Mouse (Mus musculus) CH12.LX (cell line): ENCODE measurements around the gene Ablim1. TPM values are rescaled to one million over a fixed set of nuclear protein-coding genes. Genes with fewer than 3 reads are reported as not detected.

Source experiments
- DNase-seq: peaks from one replicate; pipeline ENCODE4 v3.0.0-alpha.2; 2013; ENCODE audit errors: extremely low read depth
- H3K27ac ChIP-seq: 2 replicates; pipeline ENCODE4 v1.5.1; 2012; ENCODE audit warnings: low read depth, mild to moderate bottlenecking, control low read depth, moderate library complexity; ENCODE audit not compliant: insufficient read depth
- H3K27me3 ChIP-seq: replicated peaks from 2 replicates; pipeline ENCODE3; 2012; ENCODE audit warnings: inconsistent platforms
- H3K36me3 ChIP-seq, 2 experiments: replicated peaks in 1 of 2; 2 replicates each; pipeline versions ENCODE3 to v1.6.1; 2012; ENCODE audit warnings: inconsistent platforms in 1 of 2, low read length in 1 of 2, mild to moderate bottlenecking in 1 of 2, mixed read lengths in 1 of 2, moderate library complexity in 1 of 2; ENCODE audit not compliant: control insufficient read depth in 1 of 2, insufficient read depth in 1 of 2
- H3K4me1 ChIP-seq, 2 experiments: 2 replicates each; pipeline ENCODE4 v1.6.1; 2012; ENCODE audit warnings: inconsistent platforms in 1 of 2, moderate library complexity in 1 of 2; ENCODE audit not compliant: insufficient read depth in 2 of 2, control insufficient read depth in 1 of 2
- H3K4me2 ChIP-seq: 2 replicates; pipeline ENCODE4 v1.6.1; 2012; ENCODE audit warnings: low read depth, mild to moderate bottlenecking, control low read depth; ENCODE audit not compliant: poor library complexity, insufficient read depth, severe bottlenecking
- H3K4me3 ChIP-seq, 3 experiments: fragments of 150-350 bp in 1 of 3; sonication (generic) in 1 of 3; replicated peaks in 1 of 3; 2 replicates each; pipeline versions ENCODE3 to v1.5.1; 2011 to 2012; ENCODE audit warnings: low read depth in 2 of 3, low read length in 2 of 3, mild to moderate bottlenecking in 2 of 3, moderate library complexity in 2 of 3, control low read depth in 1 of 3, improper control_type of control experiment in 1 of 3, inconsistent platforms in 1 of 3, mixed read lengths in 1 of 3; ENCODE audit not compliant: poor library complexity in 1 of 3
- H3K79me2 ChIP-seq: replicated peaks from 2 replicates; pipeline ENCODE4 v1.6.1; 2012; ENCODE audit warnings: mild to moderate bottlenecking, moderate library complexity; ENCODE audit not compliant: control insufficient read depth, poor library complexity, insufficient read depth, severe bottlenecking; ENCODE audit errors: extremely low read depth
- H3K9ac ChIP-seq: 2 replicates; pipeline ENCODE4 v1.6.1; 2012; ENCODE audit warnings: low read depth, mild to moderate bottlenecking, control low read depth, moderate library complexity; ENCODE audit not compliant: insufficient read depth
- H3K9me3 ChIP-seq: replicated peaks from 2 replicates; pipeline ENCODE3; 2012; ENCODE audit warnings: low read length, inconsistent platforms, mixed read lengths
- BHLHE40 ChIP-seq: IDR thresholded peaks from 2 replicates; pipeline ENCODE4 v1.6.1; 2011; ENCODE audit warnings: mild to moderate bottlenecking, low read depth, low read length, improper control_type of control experiment
- E2F4 ChIP-seq: IDR thresholded peaks from 2 replicates; pipeline ENCODE4 v1.6.1; 2011; ENCODE audit warnings: low read depth, low read length, improper control_type of control experiment; ENCODE audit not compliant: insufficient replicate concordance
- ETS1 ChIP-seq: conservative IDR thresholded peaks from 2 replicates; pipeline ENCODE4 v1.6.1; 2012; ENCODE audit warnings: low read depth, mild to moderate bottlenecking, inconsistent platforms, low read length, improper control_type of control experiment, moderate library complexity
- HCFC1 ChIP-seq: IDR thresholded peaks from 2 replicates; pipeline ENCODE4 v1.6.1; 2012; ENCODE audit warnings: low read depth, mild to moderate bottlenecking, inconsistent platforms, low read length, improper control_type of control experiment
- JUN ChIP-seq: IDR thresholded peaks from 2 replicates; pipeline ENCODE4 v1.6.1; 2011; ENCODE audit warnings: low read depth, mild to moderate bottlenecking, low read length, improper control_type of control experiment, moderate library complexity; ENCODE audit not compliant: insufficient read depth
- JUND ChIP-seq: conservative IDR thresholded peaks from 2 replicates; pipeline ENCODE4 v1.6.1; 2011; ENCODE audit warnings: low read depth, low read length, improper control_type of control experiment
- MAFK ChIP-seq: IDR thresholded peaks from 2 replicates; pipeline ENCODE4 v1.6.1; 2011; ENCODE audit warnings: low read length, improper control_type of control experiment; ENCODE audit not compliant: insufficient replicate concordance
- MAX ChIP-seq: IDR thresholded peaks from 2 replicates; pipeline ENCODE4 v1.6.1; 2011; ENCODE audit warnings: low read length, improper control_type of control experiment
- MXI1 ChIP-seq: IDR thresholded peaks from 2 replicates; pipeline ENCODE4 v1.6.1; 2011; ENCODE audit warnings: mild to moderate bottlenecking, low read depth, low read length, improper control_type of control experiment
- NELFE ChIP-seq: IDR thresholded peaks from 2 replicates; pipeline ENCODE4 v1.6.1; 2011; ENCODE audit warnings: low read depth, low read length, improper control_type of control experiment
- RAD21 ChIP-seq: IDR thresholded peaks from 2 replicates; pipeline ENCODE4 v1.6.1; 2011; ENCODE audit warnings: low read depth, mild to moderate bottlenecking, low read length, improper control_type of control experiment, moderate library complexity
- RCOR1 ChIP-seq: conservative IDR thresholded peaks from 2 replicates; pipeline ENCODE4 v1.6.1; 2012; ENCODE audit warnings: low read depth, mild to moderate bottlenecking, inconsistent platforms, low read length, improper control_type of control experiment
- SMC3 ChIP-seq: IDR thresholded peaks from 2 replicates; pipeline ENCODE4 v1.6.1; 2011; ENCODE audit warnings: low read depth, low read length, improper control_type of control experiment
- TBP ChIP-seq: conservative IDR thresholded peaks from 2 replicates; pipeline ENCODE4 v1.6.1; 2011; ENCODE audit warnings: low read depth, low read length, improper control_type of control experiment
- USF1 ChIP-seq: IDR thresholded peaks from 2 replicates; pipeline ENCODE4 v1.6.1; 2014; ENCODE audit warnings: low read depth, mild to moderate bottlenecking, inconsistent platforms, low read length, improper control_type of control experiment
- dilution Hi-C: fragments of 300-500 bp; cut with MboI; formaldehyde crosslinking; loops from 2 replicates; pipeline ENCODE4 v1.14.3; 2020; ENCODE audit warnings: low sequenced_read_pairs; ENCODE audit not compliant: extremely low pct_unique_long_range_greater_than_20kb, extremely low pct_ligation_motif_present
- in situ Hi-C: fragments of 300-500 bp; cut with MboI; formaldehyde crosslinking; loops from 3 replicates; pipeline ENCODE4 v1.14.3; 2019; ENCODE audit warnings: low sequenced_read_pairs, low pct_ligation_motif_present, low pct_unique_long_range_greater_than_20kb, mixed read lengths
- polyA plus RNA-seq: library from polyadenylated mRNA; unstranded; fragments of >175 nt; gene quantifications from 2 replicates; pipeline ENCODE4 v1.2.1, GENCODE M21; 2012; ENCODE audit warnings: low read depth; ENCODE audit not compliant: insufficient read length
- total RNA-seq, 2 experiments: library from RNA; depleted of rRNA; stranded (reverse); fragments of 300-350 nt in 1 of 2; fragments of >200 nt in 1 of 2; gene quantifications; 2 replicates each; pipeline ENCODE4 v1.2.3; 2012 to 2014

The Ablim1 gene
- total and polyA plus RNA-seq, 3 experiments = 0.85 to 2.4 (median 2.0) TPM

DNA sequence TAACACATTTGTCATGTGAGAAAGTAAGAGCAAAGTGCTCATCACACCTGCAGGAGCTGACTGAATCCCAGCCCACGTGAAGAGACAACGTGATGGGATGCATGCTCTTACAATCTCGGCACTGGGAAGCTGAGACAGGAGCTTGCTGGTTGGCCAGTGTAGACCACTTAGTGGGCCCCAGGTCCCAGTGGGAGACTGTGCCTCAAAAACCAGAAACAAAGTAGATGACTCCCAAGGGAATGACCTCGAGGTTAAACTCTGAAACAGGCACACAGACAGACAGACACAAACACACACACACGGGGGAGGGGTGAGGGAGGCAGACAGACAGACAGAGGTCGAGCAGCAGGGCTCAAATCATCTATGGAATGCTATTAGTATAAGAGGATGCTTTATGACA, 203.4 kb downstream of the Ablim1 start:
- no peaks in the 10 kb centered on the region for H3K36me3 ChIP-seq
- H3K4me2 ChIP-seq = no peak overlapping the region
- DNase-seq = no peak
- H3K9me3 ChIP-seq = peaks cover 2% of the 10 kb centered on the region
- H3K27ac ChIP-seq = no peak overlapping the region
- no peak overlapping the region for H3K4me3 ChIP-seq
- H3K79me2 ChIP-seq = no peaks in the 10 kb centered on the region
- no peak for TF ChIP-seq NELFE
- no peak for TF ChIP-seq ETS1
- no peak for TF ChIP-seq E2F4
- no peak for TF ChIP-seq MXI1
- 0 out of 2 replicates have a peak, but pooled peaks have one; percentile 18 for TF ChIP-seq BHLHE40
- TF ChIP-seq JUND = no peak
- no peak overlapping the region for H3K9ac ChIP-seq
- in situ Hi-C loops = no loop called here
- dilution Hi-C loops = no loop called here
- H3K4me1 ChIP-seq = peaks cover 0 to 24% of the 10 kb centered on the region in 2 experiments; a peak in 2 of 4 replicates
- peaks cover 3% of the 10 kb centered on the region for H3K27me3 ChIP-seq

DNA sequence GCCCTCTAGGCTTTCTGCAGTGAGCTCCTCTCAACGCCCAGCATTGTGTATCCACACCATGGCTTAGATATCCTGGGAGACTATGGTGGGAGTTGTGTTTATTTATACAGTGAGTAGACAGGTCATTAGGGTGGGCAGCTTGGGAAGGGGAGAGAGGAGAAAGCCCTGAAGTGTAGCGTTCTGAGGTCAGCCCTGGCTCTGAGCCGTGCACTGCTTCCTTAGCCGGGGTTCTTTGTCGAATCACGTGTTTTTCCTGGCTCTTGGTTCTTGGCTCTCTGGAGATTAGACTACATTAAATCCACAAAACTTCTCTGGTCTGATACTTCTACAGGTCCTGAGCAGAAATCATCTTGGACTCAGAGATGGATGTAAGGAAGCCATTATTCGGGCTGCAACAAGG, 205.1 kb downstream of the Ablim1 start:
- peaks cover 3% of the 10 kb centered on the region for H3K27me3 ChIP-seq
- TF ChIP-seq HCFC1 = no peak
- TF ChIP-seq MAFK = no peak
- TF ChIP-seq MAX = no peak
- no peak for TF ChIP-seq RAD21
- TF ChIP-seq JUN = no peak
- no peak for TF ChIP-seq E2F4
- TF ChIP-seq USF1 = no peak
- TF ChIP-seq RCOR1 = no peak
- TF ChIP-seq TBP = no peak
- no peak for TF ChIP-seq SMC3
- TF ChIP-seq, all 38 proteins: peak for 0
- Histone ChIP-seq H3K4me3 (no peak overlapping the region), H3K4me1 (peaks cover 10 to 24% of the 10 kb centered on the region in 2 experiments), H3K4me2 (no peak overlapping the region), H3K27ac (no peak overlapping the region), H3K36me3 (no peaks in the 10 kb centered on the region), H3K9ac (no peak overlapping the region), H3K9me3 (peaks cover 2% of the 10 kb centered on the region), H3K79me2 (no peaks in the 10 kb centered on the region)
- no peak for DNase-seq
- dilution Hi-C loops = no loop called here
- in situ Hi-C loops = no loop called here
